Mouse (Mus musculus) liver, adult 2 months (tissue): Measurements from ENCODE around the gene Bet1l.

Experiments used
- CTCF ChIP-seq: fragments of 200-500 bp; IDR thresholded peaks from 2 replicates; pipeline ENCODE4 v1.5.1; 2011; ENCODE audit warnings: low read depth, low read length, control low read depth
- POLR2A ChIP-seq: fragments of 200-500 bp; IDR thresholded peaks from 2 replicates; pipeline ENCODE4 v1.6.1; 2011; ENCODE audit warnings: low read length, control low read depth; ENCODE audit not compliant: insufficient read depth; ENCODE audit errors: extremely low read depth

DNA sequence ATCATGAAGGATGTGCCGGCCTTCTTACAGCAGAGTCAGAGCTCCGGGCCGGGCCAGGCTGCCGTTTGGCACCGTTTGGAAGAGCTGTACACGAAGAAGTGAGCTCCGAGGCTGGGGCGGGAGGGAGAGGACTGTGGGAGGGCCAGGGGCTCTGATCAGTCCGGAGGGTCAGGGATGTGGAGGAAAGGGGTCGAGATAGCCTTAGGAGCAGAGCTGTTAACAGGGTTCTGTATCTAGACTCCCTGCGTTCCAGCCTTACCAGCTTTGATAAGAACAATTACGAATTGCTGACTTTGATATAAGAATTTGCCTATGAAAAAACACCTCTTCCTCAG is 25.1 kb upstream of the Bet1l start:
- TF ChIP-seq CTCF (no peak), POLR2A (no peak)
